Mouse (Mus musculus): ENCODE measurements around the gene Cpe. TPM values are rescaled to one million over a fixed set of nuclear protein-coding genes. Genes with fewer than 3 reads are reported as not detected.

Cpe gene
- polyA plus RNA-seq, 1 experiment, result 79.2 TPM

DNA sequence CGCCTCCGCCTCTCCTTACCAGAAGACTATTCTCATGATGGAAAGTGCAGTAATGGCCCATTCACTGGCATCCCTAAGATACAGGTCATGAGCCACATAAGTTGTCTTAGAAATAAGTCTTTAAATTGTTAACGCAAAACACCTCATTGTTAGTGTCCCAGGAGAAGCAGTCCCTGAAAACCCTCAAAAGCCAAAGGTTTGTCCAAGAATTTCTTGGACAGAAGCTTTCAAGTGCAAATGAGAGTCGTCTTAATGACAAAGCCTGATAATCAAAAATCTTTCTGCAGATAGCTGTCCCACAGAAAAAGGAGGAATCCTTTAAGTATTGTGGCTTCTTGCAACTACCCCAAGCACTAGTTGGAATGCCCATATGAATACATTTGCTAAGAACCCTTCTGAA lies 60.7 kb downstream of the Cpe start:
- H3K27me3 ChIP-seq (ENCODE audit: control insufficient read depth, insufficient read depth, insufficient read length), result no peaks in the 10 kb centered on the region
- H3ac ChIP-seq (ENCODE audit: control insufficient read depth, insufficient read length, low read depth), result no peak overlapping the region
- H3K79me3 ChIP-seq (ENCODE audit: low read depth), result no peaks in the 10 kb centered on the region
- no peaks in the 10 kb centered on the region for H3K36me3 ChIP-seq (ENCODE audit: control insufficient read depth, insufficient read depth)
- H3K4me3 ChIP-seq (ENCODE audit: insufficient read depth, poor library complexity, severe bottlenecking), result no peak overlapping the region
- no peak for TF ChIP-seq MYOD1 (IDR thresholded peaks at IDR 0.05; ENCODE audit: control insufficient read depth, insufficient read length, low read depth)
- TF ChIP-seq MYOG (IDR thresholded peaks at IDR 0.05; ENCODE audit: control insufficient read depth, extremely low read depth, insufficient read length), result no peak
- no peak for TF ChIP-seq FOSL1 (IDR thresholded peaks at IDR 0.05; ENCODE audit: insufficient read depth, low read length, poor library complexity, severe bottlenecking)
- no peaks in the 10 kb centered on the region for H3K79me2 ChIP-seq (ENCODE audit: control insufficient read depth, insufficient read depth)

DNA sequence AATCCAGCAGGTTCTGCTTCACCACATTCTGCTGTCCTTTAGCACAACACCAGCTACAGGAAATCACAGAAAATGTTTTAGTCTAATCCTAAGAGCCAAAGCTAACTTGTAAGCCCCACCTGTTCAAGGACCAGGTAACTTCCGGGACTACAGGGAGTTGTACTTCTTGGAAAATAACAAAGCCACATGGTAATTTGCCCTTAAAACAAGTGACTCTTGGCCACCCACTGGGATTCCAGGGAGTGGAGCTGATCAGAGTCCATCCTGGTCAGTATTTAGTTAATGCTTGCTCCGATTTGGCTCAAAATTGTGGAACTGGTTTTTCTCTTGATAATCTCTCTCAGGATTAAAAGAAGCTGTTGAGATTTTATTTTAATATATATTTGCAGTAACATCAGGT lies 61.1 kb downstream of the Cpe start:
- TF ChIP-seq USF1 (IDR thresholded peaks at IDR 0.05; ENCODE audit: low read depth) (no peak), CTCF (IDR thresholded peaks at IDR 0.05; ENCODE audit: control insufficient read depth, insufficient read depth, insufficient read length) (no peak), MYOD1 (IDR thresholded peaks at IDR 0.05; ENCODE audit: control insufficient read depth, insufficient read length, low read depth) (no peak), FOSL1 (IDR thresholded peaks at IDR 0.05; ENCODE audit: insufficient read depth, low read length, poor library complexity, severe bottlenecking) (no peak), CEBPB (IDR thresholded peaks at IDR 0.05; ENCODE audit: low read depth) (no peak), MYOG (IDR thresholded peaks at IDR 0.05; ENCODE audit: control insufficient read depth, extremely low read depth, insufficient read length) (no peak), MAX (IDR thresholded peaks at IDR 0.05) (no peak)
- no peaks in the 10 kb centered on the region for H3K27me3 ChIP-seq (ENCODE audit: control insufficient read depth, insufficient read depth, insufficient read length)
- H3K36me3 ChIP-seq (ENCODE audit: control insufficient read depth, insufficient read depth), result no peaks in the 10 kb centered on the region
- H3K79me2 ChIP-seq (ENCODE audit: control insufficient read depth, insufficient read depth), result no peaks in the 10 kb centered on the region
- no peak overlapping the region for H3ac ChIP-seq (ENCODE audit: control insufficient read depth, insufficient read length, low read depth)
- H3K79me3 ChIP-seq (ENCODE audit: low read depth), result no peaks in the 10 kb centered on the region
- no peak overlapping the region for H3K4me3 ChIP-seq (ENCODE audit: insufficient read depth, poor library complexity, severe bottlenecking)

DNA sequence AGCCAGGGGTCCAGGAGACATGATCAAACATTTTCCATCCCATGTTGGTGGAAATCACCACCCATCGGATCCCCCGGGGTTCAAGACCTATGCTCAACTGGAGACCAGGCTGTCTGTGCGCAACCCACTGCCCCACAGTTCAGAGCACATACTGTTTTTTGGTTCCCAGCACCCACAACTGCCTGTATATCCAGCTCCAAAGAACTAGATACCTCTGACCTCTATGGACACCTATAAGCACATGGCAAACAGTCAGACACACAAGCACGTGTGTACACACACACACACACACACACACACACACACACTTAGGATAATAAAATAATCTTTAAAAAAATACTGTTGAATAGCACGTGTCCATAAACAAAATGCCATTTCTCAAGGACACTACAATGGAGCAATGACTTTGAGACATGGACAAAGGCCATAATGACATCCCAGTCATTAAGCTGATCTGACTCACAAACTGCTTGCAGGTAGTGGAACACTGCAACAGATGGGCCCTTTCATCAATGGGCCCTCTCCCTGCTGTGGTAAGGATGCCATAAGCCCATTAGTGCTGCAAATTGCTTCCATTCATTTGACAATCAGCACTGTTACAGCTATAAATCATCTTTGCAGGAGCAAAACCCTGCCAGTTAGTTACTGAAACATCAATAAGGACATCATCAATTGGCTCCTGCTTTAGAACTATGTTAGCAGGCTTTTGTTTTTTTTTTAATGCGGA lies 63.7 kb downstream of the Cpe start:
- H3ac ChIP-seq (ENCODE audit: control insufficient read depth, insufficient read length, low read depth), result no peak overlapping the region
- H3K36me3 ChIP-seq (ENCODE audit: control insufficient read depth, insufficient read depth), result no peaks in the 10 kb centered on the region
- H3K4me3 ChIP-seq (ENCODE audit: insufficient read depth, poor library complexity, severe bottlenecking), result no peak overlapping the region
- no peaks in the 10 kb centered on the region for H3K27me3 ChIP-seq (ENCODE audit: control insufficient read depth, insufficient read depth, insufficient read length)
- no peaks in the 10 kb centered on the region for H3K79me3 ChIP-seq (ENCODE audit: low read depth)
- H3K79me2 ChIP-seq (ENCODE audit: control insufficient read depth, insufficient read depth), result no peaks in the 10 kb centered on the region
- no peak for TF ChIP-seq MYOG (IDR thresholded peaks at IDR 0.05; ENCODE audit: control insufficient read depth, extremely low read depth, insufficient read length)
- no peak for TF ChIP-seq FOSL1 (IDR thresholded peaks at IDR 0.05; ENCODE audit: insufficient read depth, low read length, poor library complexity, severe bottlenecking)
- TF ChIP-seq MAX (IDR thresholded peaks at IDR 0.05), result no peak
- no peak for TF ChIP-seq USF1 (IDR thresholded peaks at IDR 0.05; ENCODE audit: low read depth)
- no peak for TF ChIP-seq MYOD1 (IDR thresholded peaks at IDR 0.05; ENCODE audit: control insufficient read depth, insufficient read length, low read depth)
- no peak for TF ChIP-seq CEBPB (IDR thresholded peaks at IDR 0.05; ENCODE audit: low read depth)
- no peak for TF ChIP-seq CTCF (IDR thresholded peaks at IDR 0.05; ENCODE audit: control insufficient read depth, insufficient read depth, insufficient read length)

DNA sequence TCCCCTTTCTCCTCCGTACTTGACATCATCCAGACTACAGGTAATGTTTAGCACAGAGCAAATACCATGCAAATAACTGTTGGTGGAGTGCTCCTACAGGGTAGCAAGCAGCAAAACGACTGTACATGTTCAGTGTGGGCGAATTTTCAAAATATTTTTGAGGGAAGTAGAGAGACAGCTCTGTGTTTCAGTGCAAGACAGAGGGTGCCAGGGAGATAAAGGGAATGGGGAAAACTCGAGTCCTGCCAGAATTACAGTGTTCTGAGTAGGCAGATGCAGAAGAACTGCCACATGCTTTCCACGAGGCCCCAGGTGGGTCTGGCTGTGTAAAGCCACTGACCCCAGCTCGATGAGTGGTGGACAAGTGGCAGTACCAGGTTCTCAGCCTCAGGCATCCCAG lies 64.8 kb downstream of the Cpe start:
- no peak overlapping the region for H3K4me3 ChIP-seq (ENCODE audit: insufficient read depth, poor library complexity, severe bottlenecking)

DNA sequence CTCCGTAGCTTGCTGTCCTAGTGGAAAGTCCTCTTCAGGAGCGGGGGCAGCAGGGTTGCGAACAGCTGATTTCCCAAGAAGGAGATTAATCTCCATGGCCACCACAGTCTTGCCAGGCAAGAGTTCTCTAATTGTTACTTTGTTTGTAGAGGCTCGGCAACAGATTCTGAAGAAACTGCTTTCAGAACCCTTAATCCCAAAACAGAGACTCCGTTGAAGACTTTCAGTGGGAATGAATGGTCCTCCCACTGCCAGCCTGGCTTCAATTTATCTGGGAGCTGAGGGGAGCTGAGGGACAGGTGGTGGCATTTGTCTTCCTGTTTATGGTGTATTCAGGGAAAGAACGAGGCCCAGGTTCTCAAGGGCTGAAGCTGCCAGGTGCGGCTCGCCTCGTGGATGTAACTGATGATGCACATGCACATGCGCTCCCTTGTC lies 68.2 kb downstream of the Cpe start:
- H3K27me3 ChIP-seq (ENCODE audit: control insufficient read depth, insufficient read depth, insufficient read length), result no peaks in the 10 kb centered on the region
- H3K79me2 ChIP-seq (ENCODE audit: control insufficient read depth, insufficient read depth), result no peaks in the 10 kb centered on the region
- TF ChIP-seq CTCF (IDR thresholded peaks at IDR 0.05; ENCODE audit: control insufficient read depth, insufficient read depth, insufficient read length) (no peak), MAX (IDR thresholded peaks at IDR 0.05) (no peak), USF1 (IDR thresholded peaks at IDR 0.05; ENCODE audit: low read depth) (no peak), CEBPB (IDR thresholded peaks at IDR 0.05; ENCODE audit: low read depth) (no peak), FOSL1 (IDR thresholded peaks at IDR 0.05; ENCODE audit: insufficient read depth, low read length, poor library complexity, severe bottlenecking) (no peak), MYOG (IDR thresholded peaks at IDR 0.05; ENCODE audit: control insufficient read depth, extremely low read depth, insufficient read length) (no peak), MYOD1 (IDR thresholded peaks at IDR 0.05; ENCODE audit: control insufficient read depth, insufficient read length, low read depth) (no peak)
- H3ac ChIP-seq (ENCODE audit: control insufficient read depth, insufficient read length, low read depth), result no peak overlapping the region
- no peaks in the 10 kb centered on the region for H3K36me3 ChIP-seq (ENCODE audit: control insufficient read depth, insufficient read depth)
- H3K79me3 ChIP-seq (ENCODE audit: low read depth), result no peaks in the 10 kb centered on the region
- H3K4me3 ChIP-seq (ENCODE audit: insufficient read depth, poor library complexity, severe bottlenecking), result no peak overlapping the region

More for the DNA sequence above, 64.8 kb downstream of the Cpe start:
- no peaks in the 10 kb centered on the region for H3K79me2 ChIP-seq (ENCODE audit: control insufficient read depth, insufficient read depth)
- H3ac ChIP-seq (ENCODE audit: control insufficient read depth, insufficient read length, low read depth), result no peak overlapping the region
- TF ChIP-seq CEBPB (IDR thresholded peaks at IDR 0.05; ENCODE audit: low read depth) (no peak), USF1 (IDR thresholded peaks at IDR 0.05; ENCODE audit: low read depth) (no peak), FOSL1 (IDR thresholded peaks at IDR 0.05; ENCODE audit: insufficient read depth, low read length, poor library complexity, severe bottlenecking) (no peak), CTCF (IDR thresholded peaks at IDR 0.05; ENCODE audit: control insufficient read depth, insufficient read depth, insufficient read length) (no peak), MAX (IDR thresholded peaks at IDR 0.05) (no peak), MYOD1 (IDR thresholded peaks at IDR 0.05; ENCODE audit: control insufficient read depth, insufficient read length, low read depth) (no peak), MYOG (IDR thresholded peaks at IDR 0.05; ENCODE audit: control insufficient read depth, extremely low read depth, insufficient read length) (no peak)
- H3K36me3 ChIP-seq (ENCODE audit: control insufficient read depth, insufficient read depth), result no peaks in the 10 kb centered on the region
- no peaks in the 10 kb centered on the region for H3K79me3 ChIP-seq (ENCODE audit: low read depth)
- H3K27me3 ChIP-seq (ENCODE audit: control insufficient read depth, insufficient read depth, insufficient read length), result no peaks in the 10 kb centered on the region

Data from C2C12 (cell line).